ENCODE assay signal across 10 mouse cellular contexts in genomic region chr12:52893656-52894405, GRCm38 (mm10).
DNase-seq lines count a peak whose midpoint lies in the region.
"Had no signal": no experiment of that assay in that cellular context is flagged by ENCODE, and none has a peak within 500 bp of the region (broad histone marks: within the 10 kb centered on the region; RNA-seq: fewer than 3 reads in every experiment).

No protein-coding gene starts in this region.

- intact Hi-C loops in heart, postnatal 25 days (cut with DNase I), result loop anchor here (2.0 to 10.0 kb wide), 4 partner anchors 15 to 391 kb away; partner anchors contain the start of gene Arhgap5

- peak; percentile 35 for DNase-seq in kidney, postnatal 10 days
- no peak for DNase-seq in kidney, adult 9 months
- DNase-seq in 416B (ENCODE audit: low read depth), result peak; percentile 17
- DNase-seq in Muller cell, postnatal 12 days (ENCODE audit: inconsistent ontology term), result peak; percentile 7
- peak; percentile 38 for DNase-seq in heart, postnatal 25 days (ENCODE audit: low spot score)
- DNase-seq in cerebellum, postnatal 25 days, result no peak
- DNase-seq in thymus, postnatal 14 days, result no peak
- DNase-seq: cerebellum, adult 9-10 months; forebrain, postnatal 0 days; gastrocnemius, postnatal 36 days had no signal

Comparison
In these comparisons a context has a peak if more than half of its experiments do, and no peak if none do; other contexts are left out.
1. DNase-seq: peak in kidney, postnatal 10 days (single experiment), 416B (single experiment), Muller cell, postnatal 12 days (single experiment) and heart, postnatal 25 days (single experiment); none in kidney, adult 9 months (single experiment), cerebellum, postnatal 25 days (0 of 2) and thymus, postnatal 14 days (single experiment).